Mouse (Mus musculus): Measurements from ENCODE around the gene Gan.

- TF ChIP-seq CTCF (IDR thresholded peaks at IDR 0.05; ENCODE audit: borderline replicate concordance, extremely low read depth, insufficient read depth, insufficient read length) (no peak), POLR2A (IDR thresholded peaks at IDR 0.05; ENCODE audit: borderline replicate concordance, extremely low read depth, insufficient read depth, insufficient read length, poor library complexity, severe bottlenecking) (no peak)
Measured at GRCm38 (mm10) chr8:117258576-117259040, 100.7 kb downstream of the Gan start.

Measured in brain, embryonic 14.5 days (tissue).